Mouse (Mus musculus) E14TG2a.4 (cell line): Measurements from ENCODE around the gene Fam3c.

Source experiments
- CTCF ChIP-seq: conservative IDR thresholded peaks from 2 replicates; pipeline ENCODE4 v1.5.1; 2014; ENCODE audit warnings: low read length
- NANOG ChIP-seq: IDR thresholded peaks from 2 replicates; pipeline ENCODE4 v1.6.1; 2014; ENCODE audit warnings: borderline replicate concordance, low read length, mixed read lengths

DNA sequence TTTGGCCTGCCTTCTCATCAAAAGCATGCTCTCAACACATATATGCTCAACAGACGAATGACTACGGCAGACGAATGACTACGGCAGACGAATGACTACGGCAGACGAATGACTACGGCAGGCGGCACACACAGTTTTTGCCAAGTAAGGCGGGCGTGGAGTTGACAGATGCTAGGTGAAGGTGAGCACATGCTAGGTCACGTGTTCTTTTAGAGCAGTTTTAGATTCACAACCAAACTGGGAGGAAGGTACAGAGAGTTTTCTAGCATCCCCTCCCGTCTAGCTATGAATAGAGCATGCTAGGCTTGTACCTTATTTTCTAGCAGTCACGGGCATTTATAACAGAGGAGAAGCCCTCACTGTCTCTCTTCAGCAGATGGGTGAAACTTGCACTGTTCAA, 15.3 kb downstream of the Fam3c start:
- TF ChIP-seq CTCF (no peak), NANOG (no peak)
